Mouse (Mus musculus): ENCODE results near the gene Mael. TPM values are rescaled to one million over a fixed set of nuclear protein-coding genes. Genes with fewer than 3 reads are reported as not detected.

The Mael gene
- 0.16 TPM in 1 of 2 replicates, not detected in the other for polyA plus RNA-seq (2014; fragmentation: Nextera tagmentation; extraction: Ambion mirVana)

DNA sequence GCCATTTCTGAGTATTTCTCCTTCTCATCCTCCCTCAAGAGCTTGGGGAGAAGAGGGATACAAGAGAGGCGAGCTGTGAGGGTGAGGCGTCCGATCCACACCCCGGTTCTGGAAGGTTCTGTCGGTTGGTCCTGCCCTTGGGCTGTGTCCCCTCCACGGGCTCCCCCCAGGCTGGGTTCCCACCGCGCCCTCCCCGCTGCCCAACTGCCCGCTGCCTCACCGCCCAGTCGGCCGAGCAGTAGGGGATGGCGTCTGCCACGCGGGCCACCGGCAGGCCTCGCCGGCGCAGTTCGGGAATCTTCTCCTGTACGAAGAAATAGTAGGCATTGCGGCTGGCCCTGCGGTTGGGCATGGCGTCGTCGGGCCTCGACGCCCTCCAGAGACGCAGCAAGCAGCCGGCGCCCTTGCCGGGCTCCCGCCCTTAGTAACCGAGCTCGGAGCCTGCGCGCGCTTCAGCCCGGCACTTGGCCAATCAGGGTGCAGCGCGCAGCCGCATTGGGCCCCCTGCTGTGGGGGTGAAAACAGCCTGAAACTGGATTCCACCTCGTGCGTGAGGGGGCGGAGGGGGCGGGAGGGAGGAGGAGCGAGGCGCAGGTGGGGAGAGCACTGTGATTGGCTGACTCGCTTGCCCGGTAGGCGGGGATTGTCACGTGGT is at the start of gene Mael:
TSS of gene Mael (minus strand) at position 433 of the 655 bp plus-strand sequence.
- H3K4me3 ChIP-seq (ENCODE audit: low read depth, low read length) = no peak within 1 kb of the TSS
- H3K9ac ChIP-seq (ENCODE audit: low read depth, low read length) = no peak within 1 kb of the TSS
- no peaks in the 10 kb centered on the region for H3K4me1 ChIP-seq (ENCODE audit: control insufficient read depth, insufficient read depth, low read length)
- no peaks in the 10 kb centered on the region; the same call in 1 of the 2 replicates for H3K9me3 ChIP-seq (replicated peaks; ENCODE audit: control insufficient read depth, low read length)
- no peak within 1 kb of the TSS for H3K4me2 ChIP-seq
- H3K36me3 ChIP-seq (ENCODE audit: control insufficient read depth, insufficient read depth, low read length) = no peaks in the 10 kb centered on the region
- WGBS (ENCODE audit: insufficient replicate concordance) = 75% methylated on average over 53 of the region's 53 CpGs
- H3K27ac ChIP-seq (ENCODE audit: low read depth, low read length) = no peak within 1 kb of the TSS
- H3K27me3 ChIP-seq (ENCODE audit: control insufficient read depth, insufficient read depth, low read length) = no peaks in the 10 kb centered on the region
- ATAC-seq (replicated peaks; ENCODE audit: insufficient number of reproducible peaks, low FRiP score, low TSS enrichment) = no peak

DNA sequence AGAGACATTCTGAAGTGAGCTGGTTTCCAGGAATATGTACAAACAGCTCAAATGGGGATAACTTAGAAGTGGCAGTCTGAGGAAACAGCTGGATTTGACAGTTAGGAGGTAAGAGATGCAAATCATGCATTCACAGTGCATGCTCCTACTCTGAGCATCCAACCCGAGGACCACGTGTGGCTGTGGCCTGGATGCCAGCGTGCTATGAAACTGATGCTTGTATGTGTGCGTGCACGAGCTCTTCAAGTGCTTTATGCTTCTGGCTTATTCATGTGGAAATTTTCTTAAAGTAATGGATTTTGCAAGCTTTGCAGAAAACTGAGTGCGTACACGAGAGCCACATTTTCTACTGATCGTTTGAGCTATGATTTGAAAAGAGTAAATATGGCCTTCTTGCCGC is 47.7 kb upstream of the Mael start:
- WGBS (ENCODE audit: insufficient replicate concordance) = 85% methylated on average over 9 of the region's 9 CpGs
- Histone ChIP-seq H3K9ac (ENCODE audit: low read depth, low read length) (no peak overlapping the region), H3K27ac (ENCODE audit: low read depth, low read length) (no peak overlapping the region), H3K36me3 (ENCODE audit: control insufficient read depth, insufficient read depth, low read length) (no peaks in the 10 kb centered on the region), H3K4me3 (ENCODE audit: low read depth, low read length) (no peak overlapping the region), H3K27me3 (ENCODE audit: control insufficient read depth, insufficient read depth, low read length) (no peaks in the 10 kb centered on the region), H3K9me3 (replicated peaks; ENCODE audit: control insufficient read depth, low read length) (no peaks in the 10 kb centered on the region), H3K4me2 (no peak overlapping the region), H3K4me1 (ENCODE audit: control insufficient read depth, insufficient read depth, low read length) (peaks cover 7% of the 10 kb centered on the region; the same call in 1 of the 2 replicates)
- no peak for ATAC-seq (replicated peaks; ENCODE audit: insufficient number of reproducible peaks, low FRiP score, low TSS enrichment)

DNA sequence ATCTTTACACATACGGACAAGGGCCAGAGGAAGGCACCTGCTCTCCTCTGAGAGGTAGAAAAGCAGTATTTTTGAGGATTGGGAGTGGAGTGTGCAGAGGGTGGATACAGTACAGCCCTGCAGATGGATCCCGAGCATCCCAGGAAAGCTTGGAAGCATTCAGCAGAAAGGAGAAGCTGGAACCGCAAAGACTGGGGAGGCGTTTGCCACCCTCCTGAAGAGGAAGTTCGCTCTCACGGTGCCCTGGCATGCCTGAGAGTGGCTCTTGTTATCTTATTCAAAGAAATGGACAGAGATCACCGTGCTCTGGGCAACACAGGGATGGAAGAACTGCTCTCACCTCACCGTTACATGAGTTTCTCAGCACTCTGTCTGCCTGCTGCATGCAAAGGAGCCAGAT is 45.8 kb upstream of the Mael start:
- no peak overlapping the region for H3K9ac ChIP-seq (ENCODE audit: low read depth, low read length)
- H3K36me3 ChIP-seq (ENCODE audit: control insufficient read depth, insufficient read depth, low read length) = no peaks in the 10 kb centered on the region
- H3K9me3 ChIP-seq (replicated peaks; ENCODE audit: control insufficient read depth, low read length) = no peaks in the 10 kb centered on the region

DNA sequence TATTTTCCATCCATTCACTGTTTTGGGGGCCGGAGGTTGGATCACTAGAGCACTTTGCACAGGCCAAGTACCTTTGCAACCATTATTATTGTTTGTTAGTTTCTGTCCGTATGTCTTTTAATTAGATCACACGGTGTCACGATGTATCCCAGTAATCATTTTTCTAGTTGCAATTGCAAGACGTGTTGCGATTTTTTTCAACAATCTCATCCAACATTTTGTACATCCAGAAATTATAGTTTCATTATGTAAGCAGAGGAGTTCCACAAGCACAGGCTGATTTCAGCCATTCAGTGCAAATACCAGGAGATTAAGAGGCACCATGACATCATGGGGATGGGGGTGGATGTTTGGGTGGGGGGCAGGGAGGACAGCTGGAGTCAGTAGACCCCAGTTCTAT is 44.9 kb upstream of the Mael start:
- ATAC-seq (replicated peaks; ENCODE audit: insufficient number of reproducible peaks, low FRiP score, low TSS enrichment) = no peak
- H3K9me3 ChIP-seq (replicated peaks; ENCODE audit: control insufficient read depth, low read length) = no peaks in the 10 kb centered on the region
- no peak overlapping the region for H3K4me2 ChIP-seq
- no peaks in the 10 kb centered on the region for H3K27me3 ChIP-seq (ENCODE audit: control insufficient read depth, insufficient read depth, low read length)
- 82% methylated on average over 6 of the region's 6 CpGs for WGBS (ENCODE audit: insufficient replicate concordance)
- no peak overlapping the region for H3K9ac ChIP-seq (ENCODE audit: low read depth, low read length)
- no peaks in the 10 kb centered on the region for H3K36me3 ChIP-seq (ENCODE audit: control insufficient read depth, insufficient read depth, low read length)
- no peak overlapping the region for H3K27ac ChIP-seq (ENCODE audit: low read depth, low read length)
- H3K4me1 ChIP-seq (ENCODE audit: control insufficient read depth, insufficient read depth, low read length) = peaks cover 7% of the 10 kb centered on the region; the same call in 1 of the 2 replicates
- H3K4me3 ChIP-seq (ENCODE audit: low read depth, low read length) = no peak overlapping the region

More for the DNA sequence above, 45.8 kb upstream of the Mael start:
- H3K4me2 ChIP-seq = no peak overlapping the region
- ATAC-seq (replicated peaks; ENCODE audit: insufficient number of reproducible peaks, low FRiP score, low TSS enrichment) = no peak
- no peak overlapping the region for H3K27ac ChIP-seq (ENCODE audit: low read depth, low read length)
- no peaks in the 10 kb centered on the region for H3K27me3 ChIP-seq (ENCODE audit: control insufficient read depth, insufficient read depth, low read length)
- no peak overlapping the region for H3K4me3 ChIP-seq (ENCODE audit: low read depth, low read length)
- peaks cover 7% of the 10 kb centered on the region; the same call in 1 of the 2 replicates for H3K4me1 ChIP-seq (ENCODE audit: control insufficient read depth, insufficient read depth, low read length)
- WGBS (ENCODE audit: insufficient replicate concordance) = 80% methylated on average over 8 of the region's 8 CpGs

DNA sequence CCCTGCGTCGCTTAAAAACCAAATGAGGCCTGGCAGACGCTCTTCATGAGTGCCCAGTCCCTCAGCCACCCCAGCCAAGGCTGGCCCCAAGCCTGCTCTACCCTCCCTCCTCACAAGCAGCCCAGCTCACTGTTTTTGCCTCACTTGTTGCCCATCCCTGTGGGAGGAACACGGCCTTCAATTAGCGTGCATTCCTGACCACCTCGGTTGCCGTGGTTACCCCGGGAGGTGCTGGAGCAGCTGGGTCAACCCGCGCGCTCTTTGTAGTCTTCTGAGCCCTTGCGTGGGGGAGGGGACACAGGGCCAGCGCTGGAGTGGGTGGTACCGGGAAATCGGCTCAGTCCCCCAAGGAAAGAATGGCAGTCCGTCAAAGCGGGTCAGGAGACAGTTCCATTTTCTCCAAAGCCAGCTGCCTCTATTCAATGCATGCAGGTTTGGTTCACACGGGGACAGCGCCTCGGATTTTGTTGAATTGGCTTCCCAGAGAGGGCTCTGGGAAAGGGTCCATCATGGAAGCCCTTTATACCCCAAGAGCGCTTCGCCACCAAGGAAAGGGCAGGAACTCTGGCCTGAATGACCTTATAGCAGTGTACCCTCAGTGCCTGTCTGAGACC is 44.2 kb upstream of the Mael start:
- ATAC-seq (replicated peaks; ENCODE audit: insufficient number of reproducible peaks, low FRiP score, low TSS enrichment) = peak; percentile 65; the same call in 1 of the 2 replicates
- H3K4me2 ChIP-seq = peak overlapping the region; percentile 65
- no peaks in the 10 kb centered on the region for H3K36me3 ChIP-seq (ENCODE audit: control insufficient read depth, insufficient read depth, low read length)
- no peak overlapping the region for H3K27ac ChIP-seq (ENCODE audit: low read depth, low read length)
- H3K27me3 ChIP-seq (ENCODE audit: control insufficient read depth, insufficient read depth, low read length) = no peaks in the 10 kb centered on the region
- WGBS (ENCODE audit: insufficient replicate concordance) = 8% methylated on average over 22 of the region's 22 CpGs
- no peaks in the 10 kb centered on the region for H3K9me3 ChIP-seq (replicated peaks; ENCODE audit: control insufficient read depth, low read length)
- peak overlapping the region; percentile 11; the same call in 1 of the 2 replicates for H3K9ac ChIP-seq (ENCODE audit: low read depth, low read length)
- H3K4me3 ChIP-seq (ENCODE audit: low read depth, low read length) = peak overlapping the region; percentile 29
- peaks cover 7% of the 10 kb centered on the region; the same call in 1 of the 2 replicates for H3K4me1 ChIP-seq (ENCODE audit: control insufficient read depth, insufficient read depth, low read length)

DNA sequence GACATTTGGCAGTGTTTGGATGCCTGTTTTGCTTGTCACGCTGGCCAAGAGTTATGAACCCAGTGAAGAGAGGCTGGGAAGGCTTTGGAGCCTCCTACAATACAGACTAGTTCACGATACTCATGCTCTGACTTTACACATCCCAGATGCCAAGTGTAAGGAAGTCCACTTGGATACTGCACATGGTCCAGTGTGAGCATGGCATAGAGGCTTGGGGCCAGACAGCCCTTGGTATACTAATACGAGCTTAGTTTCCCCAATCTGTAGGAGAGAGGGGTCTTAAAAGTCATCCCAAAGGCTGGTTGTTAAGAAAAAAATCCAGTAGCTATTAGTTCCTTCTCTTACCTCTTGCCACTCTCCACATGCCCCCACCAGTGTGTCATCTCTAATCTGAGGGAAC is 43.3 kb upstream of the Mael start:
- WGBS (ENCODE audit: insufficient replicate concordance) = 59% methylated on average over 3 of the region's 3 CpGs
- no peaks in the 10 kb centered on the region for H3K36me3 ChIP-seq (ENCODE audit: control insufficient read depth, insufficient read depth, low read length)
- no peak overlapping the region for H3K9ac ChIP-seq (ENCODE audit: low read depth, low read length)
- H3K4me2 ChIP-seq = no peak overlapping the region
- no peak overlapping the region for H3K27ac ChIP-seq (ENCODE audit: low read depth, low read length)
- H3K9me3 ChIP-seq (replicated peaks; ENCODE audit: control insufficient read depth, low read length) = no peaks in the 10 kb centered on the region
- H3K4me1 ChIP-seq (ENCODE audit: control insufficient read depth, insufficient read depth, low read length) = peaks cover 7% of the 10 kb centered on the region; the same call in 1 of the 2 replicates
- H3K27me3 ChIP-seq (ENCODE audit: control insufficient read depth, insufficient read depth, low read length) = no peaks in the 10 kb centered on the region
- no peak overlapping the region for H3K4me3 ChIP-seq (ENCODE audit: low read depth, low read length)
- no peak for ATAC-seq (replicated peaks; ENCODE audit: insufficient number of reproducible peaks, low FRiP score, low TSS enrichment)

DNA sequence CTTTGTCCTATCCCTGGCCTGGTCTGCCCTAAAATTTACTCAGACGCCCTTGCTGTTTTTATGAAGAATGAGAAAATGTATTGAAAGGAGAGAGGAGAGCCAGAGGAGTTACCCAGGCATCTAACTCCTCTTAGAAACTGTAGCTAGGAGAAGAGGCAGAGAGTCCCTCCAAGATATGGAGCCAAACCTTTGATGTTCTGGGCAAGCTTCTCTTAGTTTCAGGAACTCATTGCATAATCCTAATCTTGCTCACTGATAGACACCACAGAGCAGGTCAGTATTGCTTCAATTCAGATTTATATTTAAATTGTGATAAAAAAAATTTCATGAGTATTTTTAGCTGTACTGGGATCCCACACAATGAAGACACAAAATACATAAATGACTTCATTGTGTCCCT is 42.7 kb upstream of the Mael start:
- no peak overlapping the region for H3K9ac ChIP-seq (ENCODE audit: low read depth, low read length)
- no peak overlapping the region for H3K4me3 ChIP-seq (ENCODE audit: low read depth, low read length)
- no peaks in the 10 kb centered on the region for H3K9me3 ChIP-seq (replicated peaks; ENCODE audit: control insufficient read depth, low read length)
- H3K4me2 ChIP-seq = no peak overlapping the region
- no peaks in the 10 kb centered on the region for H3K36me3 ChIP-seq (ENCODE audit: control insufficient read depth, insufficient read depth, low read length)
- no peak for ATAC-seq (replicated peaks; ENCODE audit: insufficient number of reproducible peaks, low FRiP score, low TSS enrichment)
- H3K4me1 ChIP-seq (ENCODE audit: control insufficient read depth, insufficient read depth, low read length) = peaks cover 7% of the 10 kb centered on the region; the same call in 1 of the 2 replicates
- 37% methylated on average over 1 of the region's 1 CpGs for WGBS (ENCODE audit: insufficient replicate concordance)
- H3K27ac ChIP-seq (ENCODE audit: low read depth, low read length) = no peak overlapping the region
- H3K27me3 ChIP-seq (ENCODE audit: control insufficient read depth, insufficient read depth, low read length) = no peaks in the 10 kb centered on the region

DNA sequence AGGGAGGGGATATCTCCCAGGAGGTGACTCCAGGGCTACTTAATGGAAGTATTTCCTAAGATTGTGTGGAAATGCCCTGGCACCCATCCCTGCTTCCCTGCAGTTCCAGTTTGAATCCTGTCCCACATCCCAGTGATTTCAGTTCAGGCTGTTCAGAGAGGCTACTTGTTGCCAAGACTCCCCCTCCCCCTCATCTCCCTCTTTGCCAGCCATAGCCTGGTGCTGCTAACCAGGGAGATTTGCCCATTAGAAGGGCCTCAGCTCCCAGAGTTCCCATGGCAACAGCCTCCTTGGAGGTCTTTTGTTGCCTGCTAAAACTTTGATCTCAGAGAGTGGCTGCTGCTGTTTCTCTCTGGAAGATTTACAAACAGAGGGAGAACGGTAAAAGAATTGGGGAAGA is 42.0 kb upstream of the Mael start:
- H3K27me3 ChIP-seq (ENCODE audit: control insufficient read depth, insufficient read depth, low read length) = no peaks in the 10 kb centered on the region
- no peak overlapping the region for H3K27ac ChIP-seq (ENCODE audit: low read depth, low read length)
- H3K4me2 ChIP-seq = no peak overlapping the region
- no peaks in the 10 kb centered on the region for H3K9me3 ChIP-seq (replicated peaks; ENCODE audit: control insufficient read depth, low read length)
- H3K4me3 ChIP-seq (ENCODE audit: low read depth, low read length) = no peak overlapping the region
- H3K36me3 ChIP-seq (ENCODE audit: control insufficient read depth, insufficient read depth, low read length) = no peaks in the 10 kb centered on the region
- peaks cover 7% of the 10 kb centered on the region; the same call in 1 of the 2 replicates for H3K4me1 ChIP-seq (ENCODE audit: control insufficient read depth, insufficient read depth, low read length)
- ATAC-seq (replicated peaks; ENCODE audit: insufficient number of reproducible peaks, low FRiP score, low TSS enrichment) = no peak
- WGBS (ENCODE audit: insufficient replicate concordance) = 17% methylated on average over 1 of the region's 1 CpGs
- no peak overlapping the region for H3K9ac ChIP-seq (ENCODE audit: low read depth, low read length)
